Mouse (Mus musculus): ENCODE results near the gene Otp.

The Otp gene

GRCm38 (mm10) chr13:94883966-94884960, 8.9 kb downstream of the Otp start:
- POLR2A ChIA-PET: interaction anchor here in 3 of 4 experiments (0.9 to 2.0 kb wide), 4 partner anchors 9 to 16 kb away, joined by 3 to 7 read pairs (median 4); partner anchors contain the start of gene Otp (in 2 of the 3)
- CTCF ChIA-PET: no interaction called here

GRCm38 (mm10) chr13:94885291-94886235, 10.2 kb downstream of the Otp start:
- ChIA-PET POLR2A (interaction anchor here in 2 of 4 experiments (0.9 to 1.2 kb wide), 6 partner anchors 8 to 17 kb away, joined by 3 to 4 read pairs (median 3); partner anchors contain the start of gene Otp (in 2 of the 2)), CTCF (interaction anchor here in 1 of 4 experiments (0.7 kb wide), 1 partner anchor 52 kb away, joined by 3 read pairs; no protein-coding TSS in a partner anchor)

GRCm38 (mm10) chr13:94907841-94908240, 32.4 kb downstream of the Otp start:
- CTCF ChIA-PET: interaction anchor here in 1 of 4 experiments (0.6 kb wide), 1 partner anchor 342 kb away, joined by 3 read pairs; no protein-coding TSS in a partner anchor

GRCm38 (mm10) chr13:94912961-94913360, 37.6 kb downstream of the Otp start:
- CTCF ChIA-PET: interaction anchor here in 3 of 4 experiments (0.5 to 1.6 kb wide), 3 partner anchors 28 to 639 kb away, joined by 3 read pairs; no protein-coding TSS in a partner anchor
- POLR2A ChIA-PET: interaction anchor here in 1 of 4 experiments (1.0 kb wide), 1 partner anchor 35 kb away, joined by 3 read pairs; no protein-coding TSS in a partner anchor

More at GRCm38 (mm10) chr13:94907841-94908240, 32.4 kb downstream of the Otp start:
- POLR2A ChIA-PET: interaction anchor here in 1 of 4 experiments (0.7 kb wide), 1 partner anchor 984 kb away, joined by 4 read pairs; no protein-coding TSS in a partner anchor

- POLR2A ChIA-PET: interaction anchor here in 1 of 4 experiments (0.7 kb wide), 1 partner anchor 254 kb away, joined by 3 read pairs; no protein-coding TSS in a partner anchor
- CTCF ChIA-PET: interaction anchor here in 2 of 4 experiments (0.6 to 1.2 kb wide), 2 partner anchors 10 to 12 kb away, joined by 3 to 4 read pairs; no protein-coding TSS in a partner anchor
Observed at GRCm38 (mm10) chr13:94915654-94916053, 40.3 kb downstream of the Otp start.

- POLR2A ChIA-PET: no interaction called here
- CTCF ChIA-PET: interaction anchor here in 1 of 4 experiments (0.6 kb wide), 1 partner anchor 12 kb away, joined by 4 read pairs; no protein-coding TSS in a partner anchor
Observed at GRCm38 (mm10) chr13:94928086-94928485, 52.7 kb downstream of the Otp start.
